Mouse (Mus musculus) bone marrow macrophage, adult 2 months (primary cell): ENCODE measurements around the gene Msi2.

Source experiments
- CTCF ChIP-seq: IDR thresholded peaks from 2 replicates; pipeline ENCODE4 v1.5.1; 2012; ENCODE audit warnings: low read depth, mild to moderate bottlenecking, low read length, moderate library complexity
- POLR2A ChIP-seq: IDR thresholded peaks from 2 replicates; pipeline ENCODE4 v1.6.1; 2012; ENCODE audit warnings: mild to moderate bottlenecking, low read depth, low read length, borderline replicate concordance

DNA sequence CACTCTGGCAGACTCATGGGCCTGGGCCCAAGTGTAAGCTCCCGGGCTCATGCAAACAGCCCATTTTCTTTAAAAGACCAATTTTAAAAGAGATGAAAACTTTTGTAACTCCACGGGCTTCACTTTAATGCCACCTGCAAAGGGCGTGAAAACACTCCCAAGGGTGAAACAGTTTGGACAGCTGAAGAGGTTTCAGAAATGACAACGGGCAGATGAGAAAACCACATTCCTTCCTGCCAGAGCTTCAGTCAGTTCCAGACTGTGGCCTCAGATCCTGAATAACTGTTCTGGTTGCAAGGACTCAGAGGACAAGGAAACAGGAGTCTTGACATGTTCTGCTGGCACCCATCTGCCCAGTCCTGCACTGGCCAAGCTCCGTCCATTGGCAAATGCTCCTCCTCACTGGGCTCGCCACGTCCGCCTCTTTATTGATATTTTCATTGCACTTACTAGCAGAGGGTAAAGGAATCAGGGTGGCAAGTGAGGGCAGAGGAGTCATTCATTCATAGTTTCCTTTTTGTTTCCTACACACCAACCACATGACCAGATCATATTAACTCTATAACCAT lies 207.9 kb downstream of the Msi2 start:
- TF ChIP-seq POLR2A (no peak), CTCF (no peak)
